Mouse (Mus musculus): ENCODE measurements at regions not wholly inside any gene's neighbourhood (a gene's known extent, or its start where the extent isn't known, plus 50 kb on each side); places are given as distances from the start of the nearest gene placed in this dataset.
A peak's percentile ranks its signal among the peaks of the same experiment; 100 is the strongest.

DNA sequence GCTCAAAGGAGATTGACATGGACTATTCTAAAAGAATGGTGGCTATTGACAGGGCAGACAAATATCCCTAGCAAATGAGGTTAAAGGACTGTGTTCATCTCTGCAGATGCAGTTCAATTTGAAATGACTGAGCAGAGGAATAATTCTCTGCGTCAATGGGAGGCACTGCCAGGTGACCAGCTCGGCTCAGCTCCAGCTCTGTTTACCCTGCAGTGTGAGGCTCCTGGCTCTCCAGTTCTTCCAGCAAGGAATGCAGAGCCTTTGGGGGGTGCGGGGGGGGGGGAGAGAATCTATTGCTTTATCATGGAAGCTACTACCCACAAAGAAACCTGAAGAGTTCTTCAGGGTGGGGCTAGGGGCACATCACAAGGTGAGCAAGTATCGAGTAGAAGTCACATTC is 115.6 kb upstream of the Med14 start:
- Histone ChIP-seq H3K4me3 (ENCODE audit: low read length) (no peak overlapping the region), H3K27me3 (replicated peaks; ENCODE audit: control insufficient read depth, insufficient read depth, low read length) (no peaks in the 10 kb centered on the region), H3K27ac (ENCODE audit: low read depth, low read length) (peak overlapping the region; percentile 44; the same call in 1 of the 2 replicates), H3K9me3 (ENCODE audit: control insufficient read depth, low read length) (no peaks in the 10 kb centered on the region), H3K9ac (ENCODE audit: low read depth, low read length) (no peak overlapping the region), H3K36me3 (ENCODE audit: control insufficient read depth, insufficient read depth, low read length) (no peaks in the 10 kb centered on the region), H3K4me2 (ENCODE audit: low read length) (no peak overlapping the region), H3K4me1 (ENCODE audit: control insufficient read depth, insufficient read depth, low read depth, low read length) (no peaks in the 10 kb centered on the region; the same call in 1 of the 2 replicates)
- ATAC-seq, result no peak
- WGBS, result 29% methylated on average over 4 of the region's 4 CpGs

DNA sequence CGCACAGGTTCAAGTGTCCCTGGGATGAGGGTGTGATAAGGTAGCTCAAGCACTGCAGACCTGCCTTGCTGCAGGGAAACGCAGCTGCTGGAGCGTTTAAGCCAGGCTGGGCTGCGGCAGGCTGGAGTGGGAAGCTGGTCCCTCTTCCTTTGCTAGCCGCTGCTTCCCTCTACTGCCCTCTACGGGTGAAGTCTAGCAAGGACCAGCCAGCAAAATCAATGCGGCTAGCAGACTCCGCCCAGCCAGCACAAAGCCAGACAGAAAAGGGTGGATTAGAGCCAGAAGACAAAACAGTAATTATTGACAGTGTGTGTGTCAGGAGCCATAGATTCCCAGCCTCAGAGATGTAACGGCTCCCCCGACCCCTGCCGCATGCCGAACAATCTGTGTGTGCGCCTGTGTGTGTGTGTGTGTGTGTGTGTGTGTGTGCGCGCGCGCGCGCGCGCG is 111.8 kb upstream of the Med14 start:
- Histone ChIP-seq H3K36me3 (ENCODE audit: control insufficient read depth, insufficient read depth, low read length) (no peaks in the 10 kb centered on the region), H3K4me2 (ENCODE audit: low read length) (peak overlapping the region; percentile 58), H3K9ac (ENCODE audit: low read depth, low read length) (peak overlapping the region; percentile 59; the same call in 1 of the 2 replicates), H3K4me1 (ENCODE audit: control insufficient read depth, insufficient read depth, low read depth, low read length) (no peaks in the 10 kb centered on the region), H3K27ac (ENCODE audit: low read depth, low read length) (peak overlapping the region; percentile 82), H3K4me3 (ENCODE audit: low read length) (peak overlapping the region; percentile 33), H3K27me3 (replicated peaks; ENCODE audit: control insufficient read depth, insufficient read depth, low read length) (no peaks in the 10 kb centered on the region), H3K9me3 (ENCODE audit: control insufficient read depth, low read length) (no peaks in the 10 kb centered on the region)
- WGBS, result 42% methylated on average over 20 of the region's 22 CpGs
- peak; percentile 95 for ATAC-seq

DNA sequence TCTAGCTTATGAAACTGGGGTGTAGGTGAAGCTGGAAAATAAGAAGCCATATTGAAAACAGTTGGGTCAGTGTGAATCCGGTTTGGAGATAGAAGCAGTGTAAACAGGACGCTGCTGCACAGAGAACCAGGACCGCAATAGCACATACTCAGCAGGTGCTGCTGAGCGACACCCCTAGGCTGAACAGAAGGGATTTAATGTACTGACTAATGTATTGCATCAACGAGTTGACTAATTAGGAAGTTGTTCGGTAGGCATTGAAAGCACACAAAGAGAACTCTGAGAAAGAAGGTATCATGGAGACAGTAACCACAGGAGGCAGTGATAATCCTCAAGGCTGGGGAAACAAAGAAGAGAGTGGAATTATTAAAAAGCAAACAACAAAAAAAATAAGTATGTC is 111.4 kb upstream of the Med14 start:
- peak overlapping the region; percentile 33 for H3K4me3 ChIP-seq (ENCODE audit: low read length)
- no peaks in the 10 kb centered on the region for H3K27me3 ChIP-seq (replicated peaks; ENCODE audit: control insufficient read depth, insufficient read depth, low read length)
- H3K27ac ChIP-seq (ENCODE audit: low read depth, low read length), result peak overlapping the region; percentile 82
- H3K36me3 ChIP-seq (ENCODE audit: control insufficient read depth, insufficient read depth, low read length), result no peaks in the 10 kb centered on the region
- H3K9ac ChIP-seq (ENCODE audit: low read depth, low read length), result peak overlapping the region; percentile 59; the same call in 1 of the 2 replicates
- H3K4me1 ChIP-seq (ENCODE audit: control insufficient read depth, insufficient read depth, low read depth, low read length), result no peaks in the 10 kb centered on the region
- peak overlapping the region; percentile 58 for H3K4me2 ChIP-seq (ENCODE audit: low read length)
- WGBS, result 29% methylated on average over 6 of the region's 6 CpGs
- H3K9me3 ChIP-seq (ENCODE audit: control insufficient read depth, low read length), result no peaks in the 10 kb centered on the region
- ATAC-seq, result peak; percentile 71

DNA sequence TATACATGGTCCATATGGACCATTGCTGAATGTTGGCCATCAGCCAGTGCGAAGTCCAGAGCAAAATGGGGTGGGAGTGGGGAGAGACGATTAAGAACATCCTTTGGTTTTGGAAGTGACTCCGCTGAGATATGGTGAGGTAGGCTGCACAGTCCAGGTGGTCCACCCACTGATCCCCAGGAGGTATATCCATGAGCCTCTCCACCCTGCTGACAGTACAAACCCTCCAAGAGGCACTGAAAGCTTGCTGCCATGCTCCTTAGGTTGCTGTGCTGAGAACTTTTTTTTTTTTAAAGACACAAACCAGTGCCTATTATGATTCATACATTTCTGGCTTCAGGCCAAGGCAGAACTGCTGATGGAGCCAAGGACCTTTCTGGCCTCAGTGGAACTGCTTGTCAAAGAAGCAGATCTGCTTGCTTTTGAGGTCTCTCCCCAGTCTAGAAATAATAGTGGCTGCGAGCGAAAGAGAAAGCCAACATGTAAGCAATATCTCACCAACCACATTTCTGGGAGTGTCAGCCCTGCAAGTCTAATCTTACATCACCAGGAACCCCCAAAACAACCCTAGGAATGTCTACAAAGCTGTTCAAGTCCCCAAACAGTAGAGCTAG is 105.1 kb upstream of the Med14 start:
- Histone ChIP-seq H3K4me3 (ENCODE audit: low read length) (no peak overlapping the region), H3K27me3 (replicated peaks; ENCODE audit: control insufficient read depth, insufficient read depth, low read length) (no peaks in the 10 kb centered on the region), H3K9ac (ENCODE audit: low read depth, low read length) (no peak overlapping the region), H3K36me3 (ENCODE audit: control insufficient read depth, insufficient read depth, low read length) (no peaks in the 10 kb centered on the region), H3K4me1 (ENCODE audit: control insufficient read depth, insufficient read depth, low read depth, low read length) (no peaks in the 10 kb centered on the region), H3K4me2 (ENCODE audit: low read length) (no peak overlapping the region), H3K27ac (ENCODE audit: low read depth, low read length) (no peak overlapping the region), H3K9me3 (ENCODE audit: control insufficient read depth, low read length) (no peaks in the 10 kb centered on the region)
- WGBS, result 90% methylated on average over 5 of the region's 5 CpGs
- ATAC-seq, result no peak

DNA sequence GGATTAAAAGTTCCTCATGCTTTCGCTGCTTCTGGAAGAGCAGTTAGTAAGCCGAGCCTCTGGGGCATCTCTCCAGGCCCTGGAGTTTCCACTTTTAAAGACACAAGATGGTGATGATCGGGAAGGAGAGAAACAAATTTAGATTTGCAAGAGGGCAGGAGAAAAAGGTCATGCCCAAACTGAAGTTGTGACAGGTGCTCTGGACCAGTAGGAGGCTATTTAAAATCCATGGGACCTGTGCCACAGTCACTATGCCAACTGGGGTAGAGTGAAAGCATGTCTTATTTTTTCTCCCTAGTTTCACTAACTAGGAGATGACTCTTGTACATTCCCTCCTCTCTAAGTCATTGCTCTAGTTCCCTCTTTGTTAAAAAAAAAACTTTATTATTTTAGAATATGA is 104.3 kb upstream of the Med14 start:
- Histone ChIP-seq H3K4me3 (ENCODE audit: low read length) (no peak overlapping the region), H3K27me3 (replicated peaks; ENCODE audit: control insufficient read depth, insufficient read depth, low read length) (no peaks in the 10 kb centered on the region), H3K4me1 (ENCODE audit: control insufficient read depth, insufficient read depth, low read depth, low read length) (no peaks in the 10 kb centered on the region), H3K27ac (ENCODE audit: low read depth, low read length) (no peak overlapping the region), H3K36me3 (ENCODE audit: control insufficient read depth, insufficient read depth, low read length) (no peaks in the 10 kb centered on the region), H3K4me2 (ENCODE audit: low read length) (no peak overlapping the region), H3K9me3 (ENCODE audit: control insufficient read depth, low read length) (no peaks in the 10 kb centered on the region), H3K9ac (ENCODE audit: low read depth, low read length) (no peak overlapping the region)
- no peak for ATAC-seq
- 93% methylated on average over 3 of the region's 3 CpGs for WGBS

DNA sequence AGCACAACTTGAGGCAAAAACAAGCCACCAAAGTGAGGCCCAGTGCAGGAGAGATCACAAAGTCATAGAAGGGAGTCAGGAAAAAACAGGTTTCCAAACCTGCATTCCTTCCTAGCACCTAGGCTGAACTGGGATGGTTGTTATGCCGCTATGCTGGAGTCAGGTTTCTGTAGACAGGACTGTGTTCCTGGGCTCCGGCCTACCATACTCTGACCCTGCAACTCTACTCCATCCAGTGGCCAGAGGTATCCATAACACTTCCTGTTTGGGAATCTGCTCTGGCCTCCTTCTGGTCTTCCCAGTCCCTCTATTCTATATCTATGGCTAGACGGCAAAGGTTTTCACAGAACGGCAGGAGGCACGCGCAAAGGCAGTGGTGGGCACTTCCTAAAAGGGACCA is 98.3 kb upstream of the Med14 start:
- 74% methylated on average over 6 of the region's 6 CpGs for WGBS
- Histone ChIP-seq H3K9me3 (ENCODE audit: control insufficient read depth, low read length) (no peaks in the 10 kb centered on the region), H3K4me2 (ENCODE audit: low read length) (no peak overlapping the region), H3K9ac (ENCODE audit: low read depth, low read length) (no peak overlapping the region), H3K4me1 (ENCODE audit: control insufficient read depth, insufficient read depth, low read depth, low read length) (peaks cover 4% of the 10 kb centered on the region; the same call in 1 of the 2 replicates), H3K27me3 (replicated peaks; ENCODE audit: control insufficient read depth, insufficient read depth, low read length) (no peaks in the 10 kb centered on the region), H3K4me3 (ENCODE audit: low read length) (no peak overlapping the region), H3K27ac (ENCODE audit: low read depth, low read length) (no peak overlapping the region), H3K36me3 (ENCODE audit: control insufficient read depth, insufficient read depth, low read length) (no peaks in the 10 kb centered on the region)
- ATAC-seq, result no peak

DNA sequence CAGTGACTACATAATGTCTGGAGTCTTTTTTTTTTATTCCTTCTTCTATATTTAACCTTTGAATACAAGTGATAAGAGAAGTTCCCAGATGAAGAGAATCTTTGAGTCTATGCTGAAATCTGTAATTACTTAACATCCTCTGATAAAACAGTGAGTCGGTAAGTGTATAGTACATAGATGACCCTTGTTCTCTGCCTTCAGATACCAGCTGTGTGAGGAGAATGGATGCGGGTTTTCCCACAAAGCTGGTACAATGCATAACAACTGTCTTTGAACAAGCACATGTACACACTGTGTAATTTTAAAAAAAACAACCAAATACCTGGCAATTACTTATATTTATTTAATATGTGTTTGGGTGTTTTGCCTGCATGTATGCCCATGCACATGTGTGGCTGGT is 96.9 kb upstream of the Med14 start:
- 32% methylated on average over 2 of the region's 2 CpGs for WGBS

DNA sequence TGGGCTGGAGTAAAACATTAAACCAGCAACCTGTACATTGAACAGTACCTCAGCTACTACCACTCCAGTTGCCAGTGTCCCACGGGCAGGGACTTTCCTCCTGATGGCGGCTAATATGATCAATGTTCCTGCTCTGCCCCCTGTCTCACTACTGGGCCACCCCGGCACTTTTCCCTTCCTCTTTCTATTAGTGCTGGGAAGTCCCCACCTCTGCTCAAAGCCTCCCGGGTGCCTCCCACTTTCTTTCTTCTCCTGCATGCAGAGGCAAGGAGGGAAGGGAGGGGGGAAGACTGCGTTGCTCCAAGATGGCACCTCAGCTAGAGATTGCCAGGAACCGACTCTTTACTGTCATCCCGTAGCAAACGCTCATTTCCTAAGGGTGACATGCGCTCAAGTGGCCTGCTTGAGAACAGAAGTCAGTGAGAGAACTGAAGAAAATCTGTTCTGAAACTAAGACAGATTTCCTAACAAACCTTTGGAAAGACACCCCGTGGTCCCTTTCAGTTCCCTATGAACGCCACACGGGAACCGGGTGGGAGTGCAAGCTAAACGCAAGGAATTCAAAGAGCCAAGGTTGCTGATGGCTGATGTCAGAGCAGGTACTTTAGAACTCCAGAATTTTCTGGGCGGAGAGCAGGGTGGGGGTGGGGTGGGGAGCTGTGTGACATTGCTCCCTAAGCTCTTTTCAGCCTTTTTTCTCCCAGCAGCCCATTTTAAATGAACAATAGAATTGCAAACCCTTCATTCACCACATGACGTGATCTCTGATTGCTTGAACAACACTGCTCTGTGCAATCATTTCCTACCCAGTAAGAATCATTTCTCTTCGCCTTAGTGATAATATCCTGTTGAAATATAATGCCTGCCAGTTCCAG is 96.2 kb upstream of the Med14 start:
- Histone ChIP-seq H3K4me2 (ENCODE audit: low read length) (peak overlapping the region; percentile 32), H3K27ac (ENCODE audit: low read depth, low read length) (peak overlapping the region; percentile 81), H3K27me3 (replicated peaks; ENCODE audit: control insufficient read depth, insufficient read depth, low read length) (no peaks in the 10 kb centered on the region), H3K4me3 (ENCODE audit: low read length) (peak overlapping the region; percentile 22), H3K9ac (ENCODE audit: low read depth, low read length) (peak overlapping the region; percentile 24), H3K9me3 (ENCODE audit: control insufficient read depth, low read length) (no peaks in the 10 kb centered on the region), H3K4me1 (ENCODE audit: control insufficient read depth, insufficient read depth, low read depth, low read length) (peaks cover 4% of the 10 kb centered on the region; the same call in 1 of the 2 replicates), H3K36me3 (ENCODE audit: control insufficient read depth, insufficient read depth, low read length) (no peaks in the 10 kb centered on the region)
- peak; percentile 82 for ATAC-seq
- 18% methylated on average over 16 of the region's 17 CpGs for WGBS

More for the DNA sequence above, 96.9 kb upstream of the Med14 start:
- Histone ChIP-seq H3K36me3 (ENCODE audit: control insufficient read depth, insufficient read depth, low read length) (no peaks in the 10 kb centered on the region), H3K27me3 (replicated peaks; ENCODE audit: control insufficient read depth, insufficient read depth, low read length) (no peaks in the 10 kb centered on the region), H3K9ac (ENCODE audit: low read depth, low read length) (no peak overlapping the region), H3K4me3 (ENCODE audit: low read length) (no peak overlapping the region), H3K9me3 (ENCODE audit: control insufficient read depth, low read length) (no peaks in the 10 kb centered on the region), H3K27ac (ENCODE audit: low read depth, low read length) (peak overlapping the region; percentile 81), H3K4me2 (ENCODE audit: low read length) (no peak overlapping the region; the same call in 1 of the 2 replicates), H3K4me1 (ENCODE audit: control insufficient read depth, insufficient read depth, low read depth, low read length) (peaks cover 4% of the 10 kb centered on the region; the same call in 1 of the 2 replicates)
- peak; percentile 32 for ATAC-seq

DNA sequence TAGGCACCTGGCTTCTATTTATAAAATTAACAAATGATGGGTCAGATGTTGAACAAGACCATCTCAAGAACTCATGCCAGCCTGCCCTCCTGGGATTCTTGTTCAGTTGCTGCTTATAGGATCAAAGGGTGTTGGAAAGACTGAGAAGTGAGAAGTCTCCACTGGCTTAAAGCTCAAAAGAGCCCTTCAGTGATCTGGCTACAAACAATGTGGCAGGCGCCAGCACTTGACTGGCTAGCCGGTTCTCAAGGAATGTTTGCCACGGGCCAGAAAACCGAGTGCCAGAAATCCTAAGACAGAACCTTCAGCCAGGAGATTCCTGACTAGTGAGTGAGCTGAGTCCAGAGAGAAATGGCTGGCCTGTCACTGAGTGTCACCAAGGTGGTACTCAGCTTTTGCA is 93.6 kb upstream of the Med14 start:
- WGBS, result 66% methylated on average over 4 of the region's 4 CpGs
- H3K27me3 ChIP-seq (replicated peaks; ENCODE audit: control insufficient read depth, insufficient read depth, low read length), result no peaks in the 10 kb centered on the region
- H3K36me3 ChIP-seq (ENCODE audit: control insufficient read depth, insufficient read depth, low read length), result no peaks in the 10 kb centered on the region
- H3K4me3 ChIP-seq (ENCODE audit: low read length), result no peak overlapping the region
- ATAC-seq, result no peak
- no peak overlapping the region for H3K4me2 ChIP-seq (ENCODE audit: low read length)
- peaks cover 4% of the 10 kb centered on the region; the same call in 1 of the 2 replicates for H3K4me1 ChIP-seq (ENCODE audit: control insufficient read depth, insufficient read depth, low read depth, low read length)
- H3K27ac ChIP-seq (ENCODE audit: low read depth, low read length), result no peak overlapping the region
- H3K9me3 ChIP-seq (ENCODE audit: control insufficient read depth, low read length), result no peaks in the 10 kb centered on the region
- H3K9ac ChIP-seq (ENCODE audit: low read depth, low read length), result no peak overlapping the region
